Mouse (Mus musculus): Measurements from ENCODE around the gene Armc7.

DNA sequence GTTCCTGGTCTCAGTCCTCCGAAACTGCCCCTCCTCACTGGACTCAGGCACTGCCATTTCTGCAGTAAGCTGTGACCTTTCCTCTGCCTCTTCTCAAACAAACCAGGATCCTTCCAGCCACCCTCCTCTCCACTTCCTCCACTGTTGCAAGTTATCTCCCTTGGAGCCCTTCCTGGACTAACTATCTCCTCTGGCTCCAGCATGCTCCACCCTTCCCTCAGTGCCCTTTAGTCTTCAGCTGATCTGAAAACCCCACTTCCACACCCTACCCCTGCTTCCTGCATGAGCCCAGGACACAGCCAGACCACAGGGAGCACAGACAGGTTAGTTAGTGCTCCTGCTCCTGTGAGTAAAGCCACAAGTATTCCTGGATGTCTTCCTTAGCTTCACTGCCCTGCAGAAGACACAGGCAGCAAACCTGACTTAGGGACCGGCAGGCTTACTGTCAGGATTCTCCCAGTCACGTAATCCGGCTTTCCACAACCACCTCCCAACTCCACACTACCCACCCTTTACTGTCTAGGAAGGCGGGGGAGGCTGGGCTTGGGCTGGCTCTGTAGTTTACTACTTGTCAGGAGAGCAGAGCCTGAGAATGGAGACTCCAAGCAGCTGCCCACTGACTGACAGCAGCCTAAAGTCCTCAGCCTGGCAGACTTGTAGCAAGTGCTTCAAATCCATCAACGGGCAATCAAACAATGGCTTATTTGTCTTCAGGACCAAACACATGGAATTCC is 34.5 kb downstream of the Armc7 start:
- TF ChIP-seq POLR2A (IDR thresholded peaks at IDR 0.05; ENCODE audit: control insufficient read depth, low read depth, low read length) (no peak), CTCF (IDR thresholded peaks at IDR 0.05; ENCODE audit: control insufficient read depth, insufficient read depth, insufficient replicate concordance, low read depth, low read length) (no peak)
